Mouse (Mus musculus) spleen, adult 2 months (tissue): ENCODE measurements around the gene Clasp2. TPM values are rescaled to one million over a fixed set of nuclear protein-coding genes. Genes with fewer than 3 reads are reported as not detected.

Experiments
- DNase-seq, 2 experiments: peaks; one replicate each; pipeline versions ENCODE4 v3.0.0 to v3.0.0-alpha.2; 2012 to 2021; ENCODE audit warnings: low spot score in 2 of 2, low read depth in 1 of 2
- H3K27ac ChIP-seq: fragments of 200-500 bp; 2 replicates; pipeline ENCODE4 v1.5.1; 2012; ENCODE audit warnings: low read length, inconsistent platforms; ENCODE audit not compliant: insufficient read depth
- H3K27me3 ChIP-seq: fragments of 200-500 bp; 2 replicates; pipeline ENCODE4 v1.6.1; 2012; ENCODE audit warnings: mild to moderate bottlenecking, moderate library complexity, low read length, inconsistent platforms; ENCODE audit not compliant: control insufficient read depth, insufficient read depth
- H3K36me3 ChIP-seq: fragments of 200-500 bp; 2 replicates; pipeline ENCODE4 v1.6.1; 2012; ENCODE audit warnings: mild to moderate bottlenecking, low read length, inconsistent platforms; ENCODE audit not compliant: control insufficient read depth, insufficient read depth
- H3K4me1 ChIP-seq: fragments of 200-500 bp; 2 replicates; pipeline ENCODE4 v1.6.1; 2011; ENCODE audit warnings: inconsistent platforms; ENCODE audit not compliant: control insufficient read depth, insufficient read depth, insufficient read length
- H3K4me3 ChIP-seq: fragments of 200-500 bp; 2 replicates; pipeline ENCODE4 v1.5.1; 2011; ENCODE audit warnings: mild to moderate bottlenecking, inconsistent platforms; ENCODE audit not compliant: insufficient read depth, insufficient read length; ENCODE audit errors: extremely low read depth
- CTCF ChIP-seq: fragments of 200-500 bp; IDR thresholded peaks from 2 replicates; pipeline ENCODE4 v1.5.1; 2011; ENCODE audit warnings: mild to moderate bottlenecking, inconsistent platforms; ENCODE audit not compliant: insufficient read depth, insufficient read length, insufficient replicate concordance; ENCODE audit errors: extremely low read depth
- POLR2A ChIP-seq: fragments of 200-500 bp; IDR thresholded peaks from 2 replicates; pipeline ENCODE4 v1.6.1; 2011; ENCODE audit warnings: low read depth, low read length, inconsistent platforms
- WGBS: fragments of 180-500 bp; shearing (Covaris S2); methylation state at CpG from one replicate; pipeline ENCODE4 v1.1.7; 2018; 5-methylcytosine and 5-hydroxymethylcytosine counted together
- polyA plus RNA-seq: library from polyadenylated mRNA; depleted of rRNA; stranded (reverse); fragments of >200 nt; gene quantifications from 2 replicates; pipeline ENCODE4 v1.2.3, GENCODE M21; 2012

Gene Clasp2
- polyA plus RNA-seq, 1 experiment = 8.1 TPM

- no peak overlapping the region for H3K4me3 ChIP-seq
- H3K27me3 ChIP-seq = no peaks in the 10 kb centered on the region
- no peaks in the 10 kb centered on the region for H3K36me3 ChIP-seq
- 81% methylated on average over 5 of the region's 5 CpGs for WGBS
- peaks cover 7% of the 10 kb centered on the region for H3K4me1 ChIP-seq
- no peak overlapping the region for H3K27ac ChIP-seq
- DNase-seq = no peak
- TF ChIP-seq CTCF = no peak
- TF ChIP-seq POLR2A = no peak
Measured at GRCm38 (mm10) chr9:113935638-113936037, 194.4 kb downstream of the Clasp2 start.

GRCm38 (mm10) chr9:113939063-113939850 is 198.0 kb downstream of the Clasp2 start:
- Histone ChIP-seq H3K27me3 (no peaks in the 10 kb centered on the region), H3K4me3 (no peak overlapping the region), H3K4me1 (peaks cover 12% of the 10 kb centered on the region), H3K36me3 (no peaks in the 10 kb centered on the region), H3K27ac (no peak overlapping the region)
- 86% methylated on average over 9 of the region's 9 CpGs for WGBS
- DNase-seq = no peak
- no peak for TF ChIP-seq CTCF
- no peak for TF ChIP-seq POLR2A

GRCm38 (mm10) chr9:113941103-113941805 is 200.0 kb downstream of the Clasp2 start:
- TF ChIP-seq CTCF (no peak), POLR2A (no peak)
- Histone ChIP-seq H3K4me1 (peaks cover 12% of the 10 kb centered on the region), H3K36me3 (peaks cover 4% of the 10 kb centered on the region), H3K27me3 (no peaks in the 10 kb centered on the region), H3K27ac (peak overlapping the region; percentile 59; the same call in 1 of the 2 replicates), H3K4me3 (no peak overlapping the region)
- 71% methylated on average over 3 of the region's 3 CpGs for WGBS
- DNase-seq = no peak

- 94% methylated on average over 1 of the region's 1 CpGs for WGBS
- TF ChIP-seq CTCF (no peak), POLR2A (no peak)
- peaks cover 12% of the 10 kb centered on the region for H3K4me1 ChIP-seq
- DNase-seq = no peak
- no peaks in the 10 kb centered on the region for H3K27me3 ChIP-seq
- H3K36me3 ChIP-seq = peaks cover 5% of the 10 kb centered on the region
- H3K4me3 ChIP-seq = no peak overlapping the region
- H3K27ac ChIP-seq = no peak overlapping the region
Measured at GRCm38 (mm10) chr9:113943372-113943771, 202.1 kb downstream of the Clasp2 start.

- 85% methylated on average over 1 of the region's 1 CpGs for WGBS
- no peaks in the 10 kb centered on the region for H3K27me3 ChIP-seq
- no peak for DNase-seq
- H3K27ac ChIP-seq = no peak overlapping the region
- H3K4me1 ChIP-seq = no peaks in the 10 kb centered on the region; the same call in 1 of the 2 replicates
- peaks cover 15% of the 10 kb centered on the region for H3K36me3 ChIP-seq
- TF ChIP-seq POLR2A (no peak), CTCF (no peak)
- H3K4me3 ChIP-seq = no peak overlapping the region
Measured at GRCm38 (mm10) chr9:113947216-113947615, 205.9 kb downstream of the Clasp2 start.

GRCm38 (mm10) chr9:113957777-113958176 is 216.5 kb downstream of the Clasp2 start:
- no peaks in the 10 kb centered on the region for H3K27me3 ChIP-seq
- peaks cover 2% of the 10 kb centered on the region; the same call in 1 of the 2 replicates for H3K4me1 ChIP-seq
- WGBS = 93% methylated on average over 4 of the region's 4 CpGs
- no peak for DNase-seq
- peaks cover 30% of the 10 kb centered on the region for H3K36me3 ChIP-seq
- no peak overlapping the region for H3K27ac ChIP-seq
- TF ChIP-seq CTCF = no peak
- TF ChIP-seq POLR2A = no peak
- H3K4me3 ChIP-seq = no peak overlapping the region
